Mouse (Mus musculus) liver, embryonic 14.5 days (tissue): ENCODE results near the gene Fitm1. TPM values are rescaled to one million over a fixed set of nuclear protein-coding genes. Genes with fewer than 3 reads are reported as not detected.
A peak's percentile ranks its signal among the peaks of the same experiment; 100 is the strongest.

Experiments
- ATAC-seq: fragments of 200-750 bp; cut with Nextera tagmentation; 2 replicates; pipeline ENCODE4 v1.8.0; 2017; ENCODE audit warnings: moderate number of reproducible peaks, mild to moderate bottlenecking, moderate library complexity; ENCODE audit not compliant: insufficient read depth
- DNase-seq, 3 experiments: peaks; one replicate each; pipeline ENCODE4 v3.0.0-alpha.2; 2012 to 2013; ENCODE audit warnings: low read depth in 3 of 3, low spot score in 3 of 3
- H3K27ac ChIP-seq: fragments of 300-500 bp; sonication (generic); 2 replicates; pipeline ENCODE4 v1.5.1; 2014; ENCODE audit warnings: moderate library complexity, mild to moderate bottlenecking, control low read depth, inconsistent platforms
- H3K27me3 ChIP-seq: fragments of 300-500 bp; sonication (generic); 2 replicates; pipeline ENCODE4 v1.6.1; 2014; ENCODE audit warnings: mild to moderate bottlenecking, low read length, moderate library complexity; ENCODE audit not compliant: control insufficient read depth, insufficient read depth
- H3K36me3 ChIP-seq: fragments of 300-500 bp; sonication (generic); replicated peaks from 2 replicates; pipeline ENCODE4 v1.6.1; 2014; ENCODE audit warnings: low read depth; ENCODE audit not compliant: control insufficient read depth, insufficient read depth
- H3K4me1 ChIP-seq, 2 experiments: fragments of 200-500 bp in 1 of 2; fragments of 300-500 bp in 1 of 2; sonication (generic) in 1 of 2; replicated peaks; 2 replicates each; pipeline ENCODE4 v1.6.1; 2012 to 2014; ENCODE audit warnings: antibody characterized with exemption in 1 of 2, inconsistent platforms in 1 of 2, low read length in 1 of 2; ENCODE audit not compliant: control insufficient read depth in 2 of 2, insufficient read depth in 2 of 2
- H3K4me2 ChIP-seq: fragments of 300-500 bp; sonication (generic); 2 replicates; pipeline ENCODE4 v1.6.1; 2014; ENCODE audit warnings: low read depth, mild to moderate bottlenecking, control low read depth, moderate library complexity
- H3K4me3 ChIP-seq, 2 experiments: fragments of 200-500 bp in 1 of 2; fragments of 300-500 bp in 1 of 2; sonication (generic) in 1 of 2; 2 replicates each; pipeline ENCODE4 v1.5.1; 2012 to 2014; ENCODE audit warnings: low read depth in 2 of 2, low read length in 2 of 2, mild to moderate bottlenecking in 2 of 2, control low read depth in 1 of 2, inconsistent platforms in 1 of 2, moderate library complexity in 1 of 2; ENCODE audit not compliant: insufficient read depth in 1 of 2
- H3K9ac ChIP-seq: fragments of 300-500 bp; sonication (generic); replicated peaks from 2 replicates; pipeline ENCODE4 v1.6.1; 2014; ENCODE audit warnings: mild to moderate bottlenecking, control low read depth, moderate library complexity
- H3K9me3 ChIP-seq: fragments of 300-500 bp; sonication (generic); 2 replicates; pipeline ENCODE4 v1.6.1; 2016; ENCODE audit warnings: low read length, mixed read lengths; ENCODE audit not compliant: control insufficient read depth
- CTCF ChIP-seq: IDR thresholded peaks from 2 replicates; pipeline ENCODE4 v1.5.1; 2016; ENCODE audit warnings: antibody characterized with exemption, low read depth, control low read depth
- EP300 ChIP-seq: IDR thresholded peaks from 2 replicates; pipeline ENCODE4 v1.6.1; 2016; ENCODE audit warnings: antibody characterized with exemption, low read depth
- WGBS: fragments of 180-500 bp; shearing (Covaris S2); extraction: QIAGEN DNeasy Blood & Tissue Kit; methylation state at CpG from one replicate; pipeline ENCODE4 v1.1.7; 2014; ENCODE audit not compliant: insufficient replicate concordance; 5-methylcytosine and 5-hydroxymethylcytosine counted together
- polyA plus RNA-seq, 2 experiments: library from polyadenylated mRNA; depleted of rRNA in 1 of 2; stranded (reverse) in 1 of 2; unstranded in 1 of 2; fragments of >200 nt; fragmentation: Nextera tagmentation in 1 of 2; extraction: Ambion mirVana in 1 of 2; gene quantifications; 2 replicates each; pipeline versions ENCODE4 v1.2.1 to v1.2.3; 2012 to 2014

The Fitm1 gene
- polyA plus RNA-seq, 2 experiments: 0.19 to 0.37 TPM

DNA sequence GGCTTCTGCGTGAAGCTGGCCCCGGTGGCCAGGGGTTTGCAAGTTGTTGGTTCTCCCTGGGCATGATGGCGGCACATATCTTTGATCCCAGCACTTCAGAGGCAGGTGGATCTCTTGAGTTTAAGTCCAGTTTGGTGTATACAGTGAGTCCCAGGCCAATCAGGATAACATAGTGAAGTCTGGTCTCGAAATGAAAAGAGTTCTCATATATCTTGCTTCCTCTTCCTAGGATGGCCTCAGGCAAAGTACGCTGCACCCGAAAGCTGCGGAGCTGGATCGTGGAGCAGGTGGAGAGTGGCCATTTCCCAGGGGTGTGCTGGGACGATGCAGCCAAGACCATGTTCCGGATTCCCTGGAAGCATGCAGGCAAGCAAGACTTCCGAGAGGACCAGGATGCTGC, 29.4 kb downstream of the Fitm1 start:
- no peaks in the 10 kb centered on the region for H3K9me3 ChIP-seq
- WGBS: 83% methylated on average over 11 of the region's 11 CpGs
- DNase-seq (no peak), ATAC-seq (no peak)
- no peak for TF ChIP-seq CTCF
- TF ChIP-seq EP300: no peak
- peak overlapping the region; percentile 64 to 76 for H3K4me3 ChIP-seq
- peak overlapping the region; percentile 96 for H3K27ac ChIP-seq
- no peaks in the 10 kb centered on the region for H3K27me3 ChIP-seq
- peak overlapping the region; percentile 95 for H3K4me2 ChIP-seq
- peaks cover 72% of the 10 kb centered on the region for H3K36me3 ChIP-seq
- H3K4me1 ChIP-seq: peaks cover 12 to 28% of the 10 kb centered on the region in 2 experiments
- peak overlapping the region; percentile 91 for H3K9ac ChIP-seq

- Histone ChIP-seq H3K27me3 (no peaks in the 10 kb centered on the region), H3K27ac (peak overlapping the region; percentile 39), H3K36me3 (peaks cover 62% of the 10 kb centered on the region), H3K4me2 (peak overlapping the region; percentile 95), H3K4me3 (peak overlapping the region; percentile 35 to 76), H3K9me3 (no peaks in the 10 kb centered on the region), H3K9ac (peak overlapping the region; percentile 43), H3K4me1 (peaks cover 12 to 28% of the 10 kb centered on the region in 2 experiments)
- WGBS: 67% methylated on average over 16 of the region's 16 CpGs
- DNase-seq (no peak), ATAC-seq (no peak)
- no peak for TF ChIP-seq EP300
- no peak for TF ChIP-seq CTCF
These were observed 30.5 kb downstream of the Fitm1 start for GRCm38 (mm10) chr14:55605743-55606459.

DNA sequence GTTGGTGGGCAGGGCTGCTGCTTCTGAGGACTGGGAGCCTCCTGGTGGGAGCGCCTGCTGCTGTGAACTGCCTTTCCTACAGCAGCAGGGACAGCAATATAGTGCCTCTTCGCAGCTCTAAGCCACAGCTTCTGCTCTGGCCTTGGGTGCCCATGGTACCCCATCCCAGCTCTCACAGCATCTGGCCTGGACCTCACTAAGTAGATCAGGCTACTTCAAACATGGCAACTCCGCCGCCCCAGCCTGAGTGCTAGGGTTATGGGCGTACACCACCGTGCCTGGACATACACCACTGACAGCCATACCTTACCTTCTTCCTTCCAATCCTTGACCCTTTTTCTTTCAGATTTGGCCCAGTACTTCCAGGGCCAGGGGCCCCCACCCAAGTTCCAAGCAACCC, 32.9 kb downstream of the Fitm1 start:
- Histone ChIP-seq H3K27ac (no peak overlapping the region), H3K27me3 (no peaks in the 10 kb centered on the region), H3K4me1 (peaks cover 12 to 23% of the 10 kb centered on the region in 2 experiments), H3K9me3 (no peaks in the 10 kb centered on the region), H3K4me2 (no peak overlapping the region), H3K9ac (no peak overlapping the region), H3K36me3 (peaks cover 44% of the 10 kb centered on the region), H3K4me3 (no peak overlapping the region)
- TF ChIP-seq EP300 (no peak), CTCF (no peak)
- ATAC-seq (no peak), DNase-seq (no peak)
- 77% methylated on average over 6 of the region's 6 CpGs for WGBS

- Histone ChIP-seq H3K4me3 (no peak overlapping the region), H3K4me2 (no peak overlapping the region), H3K27me3 (no peaks in the 10 kb centered on the region), H3K27ac (peak overlapping the region; percentile 16; the same call in 1 of the 2 replicates), H3K36me3 (peaks cover 14% of the 10 kb centered on the region), H3K9ac (no peak overlapping the region), H3K4me1 (peaks cover 15 to 22% of the 10 kb centered on the region in 2 experiments), H3K9me3 (no peaks in the 10 kb centered on the region)
- DNase-seq: no peak
- 66% methylated on average over 6 of the region's 6 CpGs for WGBS
- TF ChIP-seq EP300 (no peak), CTCF (no peak)
- ATAC-seq: no peak
These were observed 37.9 kb downstream of the Fitm1 start for GRCm38 (mm10) chr14:55613346-55613745.

DNA sequence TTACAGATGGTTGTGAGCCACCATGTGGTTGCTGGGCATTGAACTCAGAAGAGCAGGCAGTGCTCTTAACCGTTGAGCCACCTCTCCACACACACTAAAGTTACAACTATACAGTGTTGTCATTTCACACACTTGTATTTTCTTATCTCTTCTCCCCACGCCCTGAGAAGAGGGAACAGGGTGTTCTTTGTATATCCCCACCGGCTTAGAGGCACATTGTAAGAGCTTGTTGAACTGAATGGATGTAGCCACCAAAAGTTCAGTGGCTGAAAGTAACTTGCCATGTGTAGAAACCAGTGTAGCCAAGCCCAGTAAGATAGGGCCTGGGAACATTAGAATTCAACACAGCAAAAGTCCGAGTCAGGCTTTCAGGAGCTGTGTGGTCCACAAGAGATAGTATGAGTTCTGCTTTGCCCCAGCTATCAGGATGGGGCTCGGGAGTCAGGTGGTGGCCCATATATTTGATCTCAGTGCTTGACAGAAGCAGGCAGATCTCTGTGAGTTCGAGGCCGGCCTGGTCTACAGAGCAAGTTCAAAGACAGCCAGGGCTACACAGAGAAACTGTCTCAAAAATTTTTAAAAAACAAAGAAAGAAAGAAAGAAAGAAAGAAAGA, 39.3 kb downstream of the Fitm1 start:
- peaks cover 1% of the 10 kb centered on the region for H3K36me3 ChIP-seq
- TF ChIP-seq EP300 (peak; percentile 84), CTCF (no peak)
- H3K4me3 ChIP-seq: no peak overlapping the region
- DNase-seq (peak; percentile 45 to 80 (median 61)), ATAC-seq (peak; percentile 82)
- H3K4me2 ChIP-seq: no peak overlapping the region
- H3K4me1 ChIP-seq: peaks cover 19 to 29% of the 10 kb centered on the region in 2 experiments
- no peaks in the 10 kb centered on the region for H3K27me3 ChIP-seq
- H3K9ac ChIP-seq: peak overlapping the region; percentile 38; the same call in 1 of the 2 replicates
- 24% methylated on average over 7 of the region's 7 CpGs for whole genome bisulfite sequencing
- peak overlapping the region; percentile 76 for H3K27ac ChIP-seq
- H3K9me3 ChIP-seq: no peaks in the 10 kb centered on the region
